ENCODE assay signal across 8 mouse cellular contexts in genomic region chr19:52975564-52976185, GRCm38 (mm10).
DNase-seq lines count a peak whose midpoint lies in the region; ATAC-seq and TF ChIP-seq lines count a peak whose summit lies in the region.

No protein-coding gene starts in this region.

- no peak overlapping the region for H3K4me3 ChIP-seq in thymus, adult 2 months (ENCODE audit: control insufficient read depth, insufficient read depth, low read length)
- H3K4me3 ChIP-seq in kidney, embryonic 16.5 days (ENCODE audit: low read length) = no peak overlapping the region
- H3K4me3 ChIP-seq in limb, embryonic 15.5 days = no peak overlapping the region
- no peak overlapping the region for H3K4me3 ChIP-seq in stomach, postnatal 0 days (ENCODE audit: low read depth, low read length)

- H3K27ac ChIP-seq in thymus, adult 2 months (ENCODE audit: control insufficient read depth, insufficient read depth, low read length) = no peak overlapping the region
- no peak overlapping the region for H3K27ac ChIP-seq in kidney, embryonic 16.5 days (ENCODE audit: low read length)
- no peak overlapping the region for H3K27ac ChIP-seq in limb, embryonic 15.5 days
- H3K27ac ChIP-seq in stomach, postnatal 0 days (replicated peaks) = no peak overlapping the region

- no peak overlapping the region for H3K4me2 ChIP-seq in kidney, embryonic 16.5 days (replicated peaks; ENCODE audit: low read depth, low read length)
- H3K4me2 ChIP-seq in limb, embryonic 15.5 days = no peak overlapping the region
- no peak overlapping the region for H3K4me2 ChIP-seq in stomach, postnatal 0 days (replicated peaks; ENCODE audit: low read depth)

- H3K9me3 ChIP-seq in kidney, embryonic 16.5 days (ENCODE audit: low read length) = no peaks in the 10 kb centered on the region
- no peaks in the 10 kb centered on the region for H3K9me3 ChIP-seq in limb, embryonic 15.5 days
- H3K9me3 ChIP-seq in stomach, postnatal 0 days (ENCODE audit: control insufficient read depth, low read length) = no peaks in the 10 kb centered on the region

- H3K27me3 ChIP-seq in thymus, adult 2 months (ENCODE audit: control insufficient read depth, insufficient read depth, low read length) = no peaks in the 10 kb centered on the region
- H3K27me3 ChIP-seq in kidney, embryonic 16.5 days (ENCODE audit: insufficient read depth, low read length) = no peaks in the 10 kb centered on the region
- no peaks in the 10 kb centered on the region for H3K27me3 ChIP-seq in limb, embryonic 15.5 days
- H3K27me3 ChIP-seq in stomach, postnatal 0 days (ENCODE audit: control insufficient read depth, insufficient read depth, low read length) = no peaks in the 10 kb centered on the region

- 0 out of 2 replicates have a peak, but pooled peaks have one; percentile 51 for ATAC-seq in kidney, embryonic 16.5 days (ENCODE audit: low FRiP score, low TSS enrichment)
- ATAC-seq in limb, embryonic 15.5 days (ENCODE audit: insufficient number of reproducible peaks, low FRiP score, low TSS enrichment, low read depth) = 0 out of 2 replicates have a peak, but pooled peaks have one; percentile 48
- peak; percentile 35; the same call in 1 of the 2 replicates for ATAC-seq in stomach, postnatal 0 days (ENCODE audit: low FRiP score, low TSS enrichment)

- peak; percentile 17; the same call in 1 of the 2 replicates for TF ChIP-seq CTCF in thymus, adult 2 months (IDR thresholded peaks at IDR 0.05; ENCODE audit: borderline replicate concordance, control insufficient read depth, extremely low read depth, insufficient read depth, low read length, poor library complexity)
- peak; percentile 89 for TF ChIP-seq CTCF in stomach, postnatal 0 days (IDR thresholded peaks at IDR 0.05; ENCODE audit: low read depth)

- 64% methylated on average over 15 of the region's 15 CpGs for WGBS in thymus, adult 2 months
- WGBS in kidney, embryonic 16.5 days = 53% methylated on average over 15 of the region's 15 CpGs
- 48% methylated on average over 15 of the region's 15 CpGs for WGBS in limb, embryonic 15.5 days
- WGBS in stomach, postnatal 0 days = 49% methylated on average over 15 of the region's 15 CpGs

- no peaks in the 10 kb centered on the region for H3K36me3 ChIP-seq in thymus, adult 2 months (ENCODE audit: control insufficient read depth, insufficient read depth, low read length)
- H3K36me3 ChIP-seq in kidney, embryonic 16.5 days (ENCODE audit: insufficient read depth, low read length) = no peaks in the 10 kb centered on the region
- H3K36me3 ChIP-seq in limb, embryonic 15.5 days = no peaks in the 10 kb centered on the region
- H3K36me3 ChIP-seq in stomach, postnatal 0 days (ENCODE audit: control insufficient read depth, insufficient read depth, low read length) = no peaks in the 10 kb centered on the region; the same call in 1 of the 2 replicates

- no peak overlapping the region for H3K9ac ChIP-seq in kidney, embryonic 16.5 days (replicated peaks; ENCODE audit: low read length)
- no peak overlapping the region for H3K9ac ChIP-seq in limb, embryonic 15.5 days
- H3K9ac ChIP-seq in stomach, postnatal 0 days (ENCODE audit: low read length) = no peak overlapping the region

- no peak for TF ChIP-seq POLR2A in thymus, adult 2 months (IDR thresholded peaks at IDR 0.05; ENCODE audit: control insufficient read depth, extremely low read depth, insufficient read depth, low read length, poor library complexity)

- peaks cover 6% of the 10 kb centered on the region for H3K4me1 ChIP-seq in thymus, adult 2 months (replicated peaks; ENCODE audit: control insufficient read depth, insufficient read depth, low read length)
- H3K4me1 ChIP-seq in kidney, embryonic 16.5 days (ENCODE audit: insufficient read depth, low read length) = no peaks in the 10 kb centered on the region
- H3K4me1 ChIP-seq in limb, embryonic 15.5 days = peaks cover 3% of the 10 kb centered on the region
- H3K4me1 ChIP-seq in stomach, postnatal 0 days (replicated peaks; ENCODE audit: control insufficient read depth, insufficient read depth) = no peaks in the 10 kb centered on the region

- no peak for TF ChIP-seq EP300 in stomach, postnatal 0 days (optimal IDR thresholded peaks at IDR 0.05)

- peak; percentile 69 for DNase-seq in thymus, adult 2 months
- DNase-seq in thymus, adult 18-20 months = no peak
- DNase-seq in embryo, embryonic 10.5 days (ENCODE audit: low spot score) = peak; percentile 88
- peak; percentile 45 to 74 for DNase-seq in gastrocnemius, postnatal 4 days (ENCODE audit: low spot score in 2 of 2)
- DNase-seq in naive thymus-derived CD4-positive, alpha-beta T cell, adult 2 months (ENCODE audit: low read depth) = peak; percentile 46
- peak; percentile 74 for DNase-seq in stomach, postnatal 0 days (ENCODE audit: low spot score)

Comparison
In these comparisons a context has a peak if more than half of its experiments do, and no peak if none do; other contexts are left out.
1. DNase-seq: peak in thymus, adult 2 months (single experiment), embryo, embryonic 10.5 days (single experiment), gastrocnemius, postnatal 4 days (2 of 2), naive thymus-derived CD4-positive, alpha-beta T cell, adult 2 months (single experiment) and stomach, postnatal 0 days (single experiment); none in thymus, adult 18-20 months (0 of 2).
2. Peak in every context shown above with its lines, with median percentiles within 50 percentile points of each other: ATAC-seq.